Mouse (Mus musculus): ENCODE measurements around the gene Zfp991. TPM values are rescaled to one million over a fixed set of nuclear protein-coding genes. Genes with fewer than 3 reads are reported as not detected.
"Not testable (repeated sequence)": the region's sequence is repeated elsewhere in the genome, so short reads cannot be mapped to it uniquely, and the experiment has no call there.

Zfp991 gene
- polyA plus RNA-seq, 2 experiments, result 4.7 to 9.4 TPM

GRCm38 (mm10) chr4:147165282-147165681 is 33.4 kb downstream of the Zfp991 start:
- WGBS, result 92% methylated on average over 2 of the region's 2 CpGs

GRCm38 (mm10) chr4:147170547-147170946 is 38.7 kb downstream of the Zfp991 start:
- not testable (repeated sequence) for DNase-seq (ENCODE audit: low spot score); H3K27me3 ChIP-seq (ENCODE audit: control insufficient read depth, insufficient read depth, low read length); H3K27ac ChIP-seq (replicated peaks; ENCODE audit: low read depth, low read length); H3K4me3 ChIP-seq (replicated peaks; ENCODE audit: low read length); H3K9ac ChIP-seq (ENCODE audit: low read depth, low read length, severe bottlenecking); ATAC-seq (ENCODE audit: low FRiP score, low read depth); H3K9me3 ChIP-seq (ENCODE audit: control insufficient read depth, low read length); H3K4me1 ChIP-seq (ENCODE audit: control insufficient read depth, insufficient read depth, low read length); H3K4me2 ChIP-seq (replicated peaks; ENCODE audit: low read depth, low read length, severe bottlenecking); H3K36me3 ChIP-seq (ENCODE audit: control insufficient read depth, insufficient read depth, low read length)
- WGBS, result 93% methylated on average over 2 of the region's 2 CpGs

More at GRCm38 (mm10) chr4:147165282-147165681, 33.4 kb downstream of the Zfp991 start:
- H3K4me1 ChIP-seq (ENCODE audit: control insufficient read depth, insufficient read depth, low read length); H3K36me3 ChIP-seq (ENCODE audit: control insufficient read depth, insufficient read depth, low read length); H3K4me3 ChIP-seq (replicated peaks; ENCODE audit: low read length); H3K27me3 ChIP-seq (ENCODE audit: control insufficient read depth, insufficient read depth, low read length); H3K9ac ChIP-seq (ENCODE audit: low read depth, low read length, severe bottlenecking); H3K4me2 ChIP-seq (replicated peaks; ENCODE audit: low read depth, low read length, severe bottlenecking); DNase-seq (ENCODE audit: low spot score); H3K27ac ChIP-seq (replicated peaks; ENCODE audit: low read depth, low read length); H3K9me3 ChIP-seq (ENCODE audit: control insufficient read depth, low read length); ATAC-seq (ENCODE audit: low FRiP score, low read depth): not testable (repeated sequence)

GRCm38 (mm10) chr4:147171557-147171956 is 39.7 kb downstream of the Zfp991 start:
- H3K4me3 ChIP-seq (replicated peaks; ENCODE audit: low read length); H3K4me1 ChIP-seq (ENCODE audit: control insufficient read depth, insufficient read depth, low read length); H3K9me3 ChIP-seq (ENCODE audit: control insufficient read depth, low read length); H3K4me2 ChIP-seq (replicated peaks; ENCODE audit: low read depth, low read length, severe bottlenecking); H3K36me3 ChIP-seq (ENCODE audit: control insufficient read depth, insufficient read depth, low read length); H3K27ac ChIP-seq (replicated peaks; ENCODE audit: low read depth, low read length); ATAC-seq (ENCODE audit: low FRiP score, low read depth); DNase-seq (ENCODE audit: low spot score); H3K27me3 ChIP-seq (ENCODE audit: control insufficient read depth, insufficient read depth, low read length); H3K9ac ChIP-seq (ENCODE audit: low read depth, low read length, severe bottlenecking): not testable (repeated sequence)
- WGBS, result no CpG with 5 or more reads among the region's 4 CpGs

- H3K9me3 ChIP-seq (ENCODE audit: control insufficient read depth, low read length); H3K36me3 ChIP-seq (ENCODE audit: control insufficient read depth, insufficient read depth, low read length); H3K9ac ChIP-seq (ENCODE audit: low read depth, low read length, severe bottlenecking); H3K4me1 ChIP-seq (ENCODE audit: control insufficient read depth, insufficient read depth, low read length); H3K27me3 ChIP-seq (ENCODE audit: control insufficient read depth, insufficient read depth, low read length); H3K27ac ChIP-seq (replicated peaks; ENCODE audit: low read depth, low read length); DNase-seq (ENCODE audit: low spot score); H3K4me2 ChIP-seq (replicated peaks; ENCODE audit: low read depth, low read length, severe bottlenecking); ATAC-seq (ENCODE audit: low FRiP score, low read depth); H3K4me3 ChIP-seq (replicated peaks; ENCODE audit: low read length): not testable (repeated sequence)
- 88% methylated on average over 7 of the region's 12 CpGs for WGBS
These were observed 44.5 kb downstream of the Zfp991 start for GRCm38 (mm10) chr4:147176279-147176880.

GRCm38 (mm10) chr4:147181141-147181685 is 49.4 kb downstream of the Zfp991 start:
- not testable (repeated sequence) for H3K4me3 ChIP-seq (replicated peaks; ENCODE audit: low read length); H3K4me1 ChIP-seq (ENCODE audit: control insufficient read depth, insufficient read depth, low read length); H3K9ac ChIP-seq (ENCODE audit: low read depth, low read length, severe bottlenecking); H3K27ac ChIP-seq (replicated peaks; ENCODE audit: low read depth, low read length); DNase-seq (ENCODE audit: low spot score); H3K27me3 ChIP-seq (ENCODE audit: control insufficient read depth, insufficient read depth, low read length); ATAC-seq (ENCODE audit: low FRiP score, low read depth); H3K9me3 ChIP-seq (ENCODE audit: control insufficient read depth, low read length); H3K36me3 ChIP-seq (ENCODE audit: control insufficient read depth, insufficient read depth, low read length); H3K4me2 ChIP-seq (replicated peaks; ENCODE audit: low read depth, low read length, severe bottlenecking)
- 97% methylated on average over 7 of the region's 8 CpGs for WGBS

GRCm38 (mm10) chr4:147181969-147182705 is 50.3 kb downstream of the Zfp991 start:
- H3K27me3 ChIP-seq (ENCODE audit: control insufficient read depth, insufficient read depth, low read length); H3K4me3 ChIP-seq (replicated peaks; ENCODE audit: low read length); H3K36me3 ChIP-seq (ENCODE audit: control insufficient read depth, insufficient read depth, low read length); H3K9ac ChIP-seq (ENCODE audit: low read depth, low read length, severe bottlenecking); H3K4me1 ChIP-seq (ENCODE audit: control insufficient read depth, insufficient read depth, low read length); H3K4me2 ChIP-seq (replicated peaks; ENCODE audit: low read depth, low read length, severe bottlenecking); H3K9me3 ChIP-seq (ENCODE audit: control insufficient read depth, low read length); DNase-seq (ENCODE audit: low spot score); H3K27ac ChIP-seq (replicated peaks; ENCODE audit: low read depth, low read length): not testable (repeated sequence)
- ATAC-seq (ENCODE audit: low FRiP score, low read depth), result peak; percentile 49; the same call in 1 of the 2 replicates
- no CpG with 5 or more reads among the region's 13 CpGs for WGBS

GRCm38 (mm10) chr4:147186824-147187223 is 55.0 kb downstream of the Zfp991 start:
- WGBS, result 85% methylated on average over 1 of the region's 1 CpGs
- H3K27me3 ChIP-seq (ENCODE audit: control insufficient read depth, insufficient read depth, low read length); H3K4me3 ChIP-seq (replicated peaks; ENCODE audit: low read length); H3K9ac ChIP-seq (ENCODE audit: low read depth, low read length, severe bottlenecking); H3K4me1 ChIP-seq (ENCODE audit: control insufficient read depth, insufficient read depth, low read length); DNase-seq (ENCODE audit: low spot score); H3K4me2 ChIP-seq (replicated peaks; ENCODE audit: low read depth, low read length, severe bottlenecking); H3K9me3 ChIP-seq (ENCODE audit: control insufficient read depth, low read length); H3K27ac ChIP-seq (replicated peaks; ENCODE audit: low read depth, low read length); H3K36me3 ChIP-seq (ENCODE audit: control insufficient read depth, insufficient read depth, low read length): not testable (repeated sequence)
- peak; percentile 35; the same call in 1 of the 2 replicates for ATAC-seq (ENCODE audit: low FRiP score, low read depth)

GRCm38 (mm10) chr4:147187283-147187965 is 55.6 kb downstream of the Zfp991 start:
- DNase-seq (ENCODE audit: low spot score), result not testable (repeated sequence)

More at GRCm38 (mm10) chr4:147187283-147187965, 55.6 kb downstream of the Zfp991 start:
- H3K4me3 ChIP-seq (replicated peaks; ENCODE audit: low read length); H3K27ac ChIP-seq (replicated peaks; ENCODE audit: low read depth, low read length); H3K9ac ChIP-seq (ENCODE audit: low read depth, low read length, severe bottlenecking); H3K4me2 ChIP-seq (replicated peaks; ENCODE audit: low read depth, low read length, severe bottlenecking); H3K27me3 ChIP-seq (ENCODE audit: control insufficient read depth, insufficient read depth, low read length); H3K9me3 ChIP-seq (ENCODE audit: control insufficient read depth, low read length); H3K4me1 ChIP-seq (ENCODE audit: control insufficient read depth, insufficient read depth, low read length); ATAC-seq (ENCODE audit: low FRiP score, low read depth); H3K36me3 ChIP-seq (ENCODE audit: control insufficient read depth, insufficient read depth, low read length): not testable (repeated sequence)
- 66% methylated on average over 65 of the region's 71 CpGs for WGBS

Measured in limb, embryonic 14.5 days (tissue).